Mouse (Mus musculus) small intestine, adult 2 months (tissue): ENCODE measurements around the gene Cep131.

Experiments
- CTCF ChIP-seq: fragments of 200-500 bp; IDR thresholded peaks from 2 replicates; pipeline ENCODE4 v1.5.1; 2012; ENCODE audit warnings: low read depth, mild to moderate bottlenecking, control low read depth, inconsistent platforms, low read length, moderate library complexity, mixed read lengths; ENCODE audit not compliant: insufficient replicate concordance, insufficient read length; ENCODE audit errors: extremely low read depth
- POLR2A ChIP-seq: fragments of 200-500 bp; IDR thresholded peaks from 2 replicates; pipeline ENCODE4 v1.6.1; 2012; ENCODE audit warnings: low read depth, mild to moderate bottlenecking, control low read depth, inconsistent platforms, low read length, moderate library complexity

- TF ChIP-seq CTCF, result no peak
- no peak for TF ChIP-seq POLR2A
Measured at GRCm38 (mm10) chr11:120028319-120029092, 58.1 kb downstream of the Cep131 start.
